Mouse (Mus musculus) cerebellum, adult 2 months (tissue): ENCODE measurements around the gene Gpd1l.

Experiments
- CTCF ChIP-seq: fragments of 200-500 bp; IDR thresholded peaks from 2 replicates; pipeline ENCODE4 v1.5.1; 2011; ENCODE audit warnings: low read depth, mild to moderate bottlenecking, control low read depth, low read length, moderate library complexity, borderline replicate concordance; ENCODE audit not compliant: insufficient read depth
- POLR2A ChIP-seq: fragments of 200-500 bp; IDR thresholded peaks from 2 replicates; pipeline ENCODE4 v1.6.1; 2011; ENCODE audit warnings: low read length, control low read depth, borderline replicate concordance; ENCODE audit not compliant: insufficient read depth

DNA sequence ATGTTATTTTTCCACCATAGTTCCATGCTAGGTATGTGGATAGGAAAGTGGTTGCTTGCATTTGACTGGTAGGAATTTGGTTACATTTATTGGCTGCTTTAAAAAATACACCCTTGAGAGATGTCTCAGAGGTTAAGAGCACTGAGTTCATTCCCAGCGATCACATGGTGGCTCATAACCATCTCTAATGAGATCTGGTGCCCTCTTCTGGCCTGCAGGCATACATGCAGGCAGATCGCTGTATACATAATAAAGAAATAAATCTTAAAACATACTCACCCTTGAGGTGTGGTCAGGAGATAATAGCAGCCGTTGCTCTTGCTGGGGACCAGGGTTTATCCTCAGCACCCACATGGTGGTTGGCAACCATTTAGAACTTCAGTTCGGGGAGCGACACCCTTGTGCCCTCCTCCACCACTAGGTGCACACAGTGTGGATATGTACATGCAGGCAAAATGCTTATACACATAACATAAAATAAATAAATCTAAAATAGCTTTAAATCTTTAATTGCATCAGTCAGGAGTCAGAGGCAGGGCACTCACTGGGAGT lies 44.9 kb downstream of the Gpd1l start:
- TF ChIP-seq POLR2A: no peak
- TF ChIP-seq CTCF: no peak
